Mouse (Mus musculus): ENCODE data around the gene Traf7. TPM values are rescaled to one million over a fixed set of nuclear protein-coding genes. Genes with fewer than 3 reads are reported as not detected.
A peak's percentile ranks its signal among the peaks of the same experiment; 100 is the strongest.

Gene Traf7
- polyA plus RNA-seq (2021) = 154 TPM

GRCm38 (mm10) chr17:24527723-24528559 is at the start of gene Traf7:
TSS of gene Traf7 (minus strand) at chr17:24527938.
- in situ Hi-C loops (cut with MboI; ENCODE audit: low pct_unique_long_range_greater_than_20kb) = loop anchor here (5.0 kb wide), 1 partner anchor 46 kb away; no protein-coding TSS in a partner anchor
- ChIA-PET CTCF (interaction anchor here (1.0 to 1.3 kb wide), 5 partner anchors 11 to 141 kb away, joined by 3 to 6 read pairs (median 4); partner anchors contain the start of gene Zfp598), POLR2A (interaction anchor here (1.1 to 1.2 kb wide), 2 partner anchors 15 to 49 kb away, joined by 3 to 4 read pairs; partner anchors contain the start of gene Mlst8)
- TF ChIP-seq CTCF (IDR thresholded peaks at IDR 0.05) = no peak
- peak; percentile 99 for DNase-seq (ENCODE audit: low read depth, low spot score)
- ATAC-seq = peak; percentile 97
- no peaks in the 10 kb centered on the region for H3K27me3 ChIP-seq

DNA sequence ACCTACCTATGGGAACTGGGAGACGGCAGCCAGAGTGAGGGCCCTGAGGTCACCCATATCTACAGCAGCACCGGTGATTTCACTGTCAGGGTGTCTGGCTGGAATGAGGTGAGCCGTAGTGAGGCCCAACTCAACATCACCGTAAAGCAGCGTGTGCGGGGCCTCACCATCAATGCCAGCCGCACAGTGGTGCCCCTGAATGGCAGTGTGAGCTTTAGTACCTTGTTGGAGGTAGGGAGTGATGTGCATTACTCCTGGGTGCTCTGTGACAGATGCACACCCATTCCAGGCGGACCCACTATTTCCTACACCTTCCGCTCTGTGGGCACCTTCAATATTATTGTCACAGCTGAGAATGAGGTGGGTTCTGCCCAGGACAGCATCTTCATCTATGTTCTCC is 46.1 kb upstream of the Traf7 start:
- H3K27me3 ChIP-seq = no peaks in the 10 kb centered on the region
- POLR2A ChIA-PET = interaction anchor here (0.6 kb wide), 1 partner anchor 121 kb away, joined by 3 read pairs; no protein-coding TSS in a partner anchor
- CTCF ChIA-PET = interaction anchor here (0.9 kb wide), 1 partner anchor 10 kb away, joined by 4 read pairs; no protein-coding TSS in a partner anchor
- ATAC-seq (no peak), DNase-seq (ENCODE audit: low read depth, low spot score) (no peak)
- TF ChIP-seq CTCF (IDR thresholded peaks at IDR 0.05) = no peak
- in situ Hi-C loops (cut with MboI; ENCODE audit: low pct_unique_long_range_greater_than_20kb) = no loop called here

- ChIA-PET POLR2A (no interaction called here), CTCF (no interaction called here)
- in situ Hi-C loops (cut with MboI; ENCODE audit: low pct_unique_long_range_greater_than_20kb) = no loop called here
- TF ChIP-seq CTCF (IDR thresholded peaks at IDR 0.05) = no peak
- ATAC-seq (no peak), DNase-seq (ENCODE audit: low read depth, low spot score) (no peak)
- H3K27me3 ChIP-seq = no peaks in the 10 kb centered on the region
Measured at GRCm38 (mm10) chr17:24572651-24573245, 45.0 kb upstream of the Traf7 start.

DNA sequence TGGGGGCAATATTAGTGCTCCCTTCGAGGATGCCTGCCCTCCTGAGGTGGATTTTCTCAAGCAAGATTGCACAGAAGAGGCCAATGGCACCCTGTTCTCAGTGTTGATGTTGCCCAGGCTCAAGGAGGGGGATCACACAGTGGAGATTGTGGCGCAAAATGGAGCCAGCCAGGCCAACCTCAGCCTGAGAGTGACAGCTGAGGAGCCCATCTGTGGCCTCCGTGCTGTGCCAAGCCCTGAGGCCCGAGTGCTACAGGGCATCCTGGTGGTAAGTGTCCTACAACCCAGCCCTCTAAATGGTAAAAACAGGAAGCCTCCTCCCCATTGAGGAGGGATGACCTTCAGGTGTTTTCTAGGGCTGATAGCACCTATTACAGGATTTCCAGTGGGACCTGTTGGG is 42.1 kb upstream of the Traf7 start:
- H3K27me3 ChIP-seq = no peaks in the 10 kb centered on the region
- in situ Hi-C loops (cut with MboI; ENCODE audit: low pct_unique_long_range_greater_than_20kb) = no loop called here
- ATAC-seq = no peak
- POLR2A ChIA-PET = no interaction called here
- CTCF ChIA-PET = no interaction called here
- DNase-seq (ENCODE audit: low read depth, low spot score) = no peak
- TF ChIP-seq CTCF (IDR thresholded peaks at IDR 0.05) = no peak

GRCm38 (mm10) chr17:24567034-24567779 is 39.5 kb upstream of the Traf7 start:
- POLR2A ChIA-PET = interaction anchor here (1.1 kb wide), 1 partner anchor 18 kb away, joined by 3 read pairs; the partner anchor contains the start of gene Pkd1
- DNase-seq (ENCODE audit: low read depth, low spot score) (no peak), ATAC-seq (no peak)

GRCm38 (mm10) chr17:24565792-24566191 is 38.1 kb upstream of the Traf7 start:
- ATAC-seq (no peak), DNase-seq (ENCODE audit: low read depth, low spot score) (no peak)
- no peaks in the 10 kb centered on the region for H3K27me3 ChIP-seq
- no peak for TF ChIP-seq CTCF (IDR thresholded peaks at IDR 0.05)
- CTCF ChIA-PET = interaction anchor here (1.4 kb wide), 1 partner anchor 50 kb away, joined by 3 read pairs; no protein-coding TSS in a partner anchor
- in situ Hi-C loops (cut with MboI; ENCODE audit: low pct_unique_long_range_greater_than_20kb) = no loop called here
- POLR2A ChIA-PET = no interaction called here

More at GRCm38 (mm10) chr17:24567034-24567779, 39.5 kb upstream of the Traf7 start:
- in situ Hi-C loops (cut with MboI; ENCODE audit: low pct_unique_long_range_greater_than_20kb) = no loop called here
- no peaks in the 10 kb centered on the region for H3K27me3 ChIP-seq
- TF ChIP-seq CTCF (IDR thresholded peaks at IDR 0.05) = no peak
- CTCF ChIA-PET = interaction anchor here (0.7 kb wide), 1 partner anchor 85 kb away, joined by 3 read pairs; no protein-coding TSS in a partner anchor

- DNase-seq (ENCODE audit: low read depth, low spot score) (no peak), ATAC-seq (no peak)
- TF ChIP-seq CTCF (IDR thresholded peaks at IDR 0.05) = no peak
- ChIA-PET POLR2A (no interaction called here), CTCF (interaction anchor here (1.2 to 1.4 kb wide), 2 partner anchors 21 to 50 kb away, joined by 3 read pairs; no protein-coding TSS in a partner anchor)
- no peaks in the 10 kb centered on the region for H3K27me3 ChIP-seq
- in situ Hi-C loops (cut with MboI; ENCODE audit: low pct_unique_long_range_greater_than_20kb) = no loop called here
Measured at GRCm38 (mm10) chr17:24565092-24565491, 37.4 kb upstream of the Traf7 start.

DNA sequence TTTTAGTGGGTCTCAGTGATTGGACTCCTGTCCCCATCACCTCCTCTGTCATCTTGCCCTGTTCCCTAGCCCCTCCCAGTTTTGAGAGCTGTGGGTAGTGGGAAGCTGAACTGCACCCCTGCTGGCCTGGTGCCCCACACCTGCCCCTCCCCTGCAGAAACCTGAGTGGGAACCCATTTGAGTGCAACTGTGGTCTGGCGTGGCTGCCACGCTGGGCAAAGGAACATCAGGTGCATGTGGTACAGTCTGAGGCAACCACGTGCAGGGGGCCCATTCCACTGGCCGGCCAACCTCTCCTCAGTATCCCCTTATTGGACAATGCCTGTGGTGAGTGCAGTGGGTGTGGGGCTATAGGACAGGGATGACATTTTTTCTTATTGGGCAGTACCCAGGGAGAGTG is 36.7 kb upstream of the Traf7 start:
- no peak for TF ChIP-seq CTCF (IDR thresholded peaks at IDR 0.05)
- no peak for DNase-seq (ENCODE audit: low read depth, low spot score)
- CTCF ChIA-PET = interaction anchor here (1.2 kb wide), 1 partner anchor 20 kb away, joined by 3 read pairs; no protein-coding TSS in a partner anchor
- ATAC-seq = no peak
- in situ Hi-C loops (cut with MboI; ENCODE audit: low pct_unique_long_range_greater_than_20kb) = no loop called here
- POLR2A ChIA-PET = no interaction called here
- no peaks in the 10 kb centered on the region for H3K27me3 ChIP-seq

GRCm38 (mm10) chr17:24563638-24564037 is 35.9 kb upstream of the Traf7 start:
- no peaks in the 10 kb centered on the region for H3K27me3 ChIP-seq
- CTCF ChIA-PET = no interaction called here
- POLR2A ChIA-PET = interaction anchor here (0.7 kb wide), 1 partner anchor 13 kb away, joined by 3 read pairs; no protein-coding TSS in a partner anchor
- in situ Hi-C loops (cut with MboI; ENCODE audit: low pct_unique_long_range_greater_than_20kb) = no loop called here
- no peak for TF ChIP-seq CTCF (IDR thresholded peaks at IDR 0.05)
- ATAC-seq (no peak), DNase-seq (ENCODE audit: low read depth, low spot score) (no peak)

DNA sequence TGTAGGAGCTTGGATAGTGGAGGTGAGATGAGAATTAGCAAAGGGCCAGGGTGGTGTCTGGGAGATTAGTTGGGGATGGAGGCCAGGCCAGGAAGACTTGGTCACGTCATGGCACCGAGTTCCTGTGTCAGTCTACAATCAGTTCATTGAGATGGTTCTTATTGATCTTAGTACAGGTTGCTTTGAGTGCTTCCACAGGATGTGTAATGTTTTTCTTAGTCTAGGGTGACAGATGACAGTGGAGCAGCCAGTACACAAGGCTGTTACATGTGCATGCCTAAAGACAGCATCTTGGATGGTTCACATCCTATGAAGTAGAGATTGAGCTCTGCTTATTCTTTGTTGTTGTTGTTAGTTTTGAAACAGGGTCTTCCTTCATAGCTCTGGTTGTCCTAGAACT is 33.9 kb upstream of the Traf7 start:
- DNase-seq (ENCODE audit: low read depth, low spot score) (no peak), ATAC-seq (no peak)
- H3K27me3 ChIP-seq = no peaks in the 10 kb centered on the region
- CTCF ChIA-PET = no interaction called here
- no peak for TF ChIP-seq CTCF (IDR thresholded peaks at IDR 0.05)
- POLR2A ChIA-PET = no interaction called here
- in situ Hi-C loops (cut with MboI; ENCODE audit: low pct_unique_long_range_greater_than_20kb) = no loop called here
